Mouse (Mus musculus): Measurements from ENCODE around the gene P3h1. TPM values are rescaled to one million over a fixed set of nuclear protein-coding genes. Genes with fewer than 3 reads are reported as not detected.

P3h1 gene
- total RNA-seq (2021) = 10 to 100 TPM; 23.3 to 30.5 TPM
- long read RNA-seq, experiment 1, transcript P3h1-204 (15 exons, 3,188 nt) = major isoform, 101 of 115 reads
- long read RNA-seq, experiment 1, partial matches to known transcripts = 8 of 115 reads
- long read RNA-seq, experiment 1, other reads (novel, unspliced or antisense) = 6 of 115 reads
- long read RNA-seq, experiment 2, transcript P3h1-204 (15 exons, 3,188 nt) = major isoform, 101 of 110 reads
- long read RNA-seq, experiment 2, partial matches to known transcripts = 3 of 110 reads
- long read RNA-seq, experiment 2, other reads (novel, unspliced or antisense) = 6 of 110 reads

DNA sequence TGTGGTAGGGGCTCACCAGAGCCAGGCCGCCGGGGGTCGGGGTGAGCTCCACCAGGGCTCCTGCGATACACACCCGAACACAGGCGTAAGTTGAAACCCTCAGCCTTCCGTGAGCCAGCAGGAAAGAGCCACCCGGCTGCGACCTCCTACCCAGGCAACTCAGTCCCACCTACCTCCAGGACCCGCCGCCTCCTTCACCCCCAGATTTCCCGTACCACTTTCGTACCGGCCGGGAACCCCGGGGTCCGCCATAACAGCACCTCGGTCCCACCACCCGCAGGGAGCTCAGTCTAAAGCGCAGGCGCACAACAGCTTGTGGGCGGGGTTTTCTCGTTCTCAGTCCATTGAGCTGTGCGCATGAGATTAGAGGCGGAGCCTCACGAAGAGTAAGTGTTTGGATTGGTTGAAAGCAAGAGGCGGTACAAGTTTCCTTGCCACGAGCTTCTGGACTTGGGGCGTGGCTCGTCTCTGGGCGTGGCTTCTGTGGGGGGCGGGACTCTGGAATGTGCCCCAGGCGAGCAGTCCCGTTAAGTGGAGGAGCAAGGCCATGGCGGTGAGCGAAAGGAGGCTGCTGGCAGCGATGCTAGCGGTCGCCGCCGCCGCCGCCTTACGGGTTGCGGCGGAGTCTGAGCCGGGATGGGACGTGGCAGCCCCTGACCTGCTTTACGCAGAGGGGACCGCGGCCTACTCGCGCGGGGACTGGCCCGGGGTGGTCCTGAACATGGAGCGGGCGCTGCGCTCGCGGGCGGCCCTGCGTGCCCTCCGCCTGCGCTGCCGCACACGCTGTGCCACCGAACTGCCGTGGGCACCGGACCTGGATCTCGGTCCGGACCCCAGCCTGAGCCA is at the start of gene P3h1, which contains the start of gene AU022252:
Gene P3h1, plus strand, starts transcription at position 506 of the 846 bp plus-strand sequence.
Gene AU022252, minus strand, starts transcription at position 303 of the 846 bp plus-strand sequence.
- peak; percentile 99 for DNase-seq

DNA sequence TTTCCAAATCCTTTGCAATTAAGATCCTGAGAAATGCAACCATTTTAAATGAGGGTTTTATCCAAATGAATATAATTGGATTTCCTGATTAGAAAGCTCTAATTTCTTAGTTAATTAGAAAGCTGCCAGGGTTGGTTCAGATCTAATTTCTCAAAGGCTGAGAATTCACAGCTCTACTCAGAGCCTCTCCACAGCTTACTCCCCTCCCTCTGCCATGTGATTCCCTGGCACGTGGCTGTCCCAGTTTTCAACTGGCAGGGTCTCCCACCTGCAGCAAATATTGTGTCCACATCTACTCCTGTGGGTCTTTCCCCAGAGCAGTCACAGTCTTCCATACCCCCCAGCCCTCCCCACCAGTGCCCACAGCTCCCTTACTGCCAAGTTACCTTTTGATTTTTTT is 49.2 kb upstream of the P3h1 start:
- DNase-seq = no peak

DNA sequence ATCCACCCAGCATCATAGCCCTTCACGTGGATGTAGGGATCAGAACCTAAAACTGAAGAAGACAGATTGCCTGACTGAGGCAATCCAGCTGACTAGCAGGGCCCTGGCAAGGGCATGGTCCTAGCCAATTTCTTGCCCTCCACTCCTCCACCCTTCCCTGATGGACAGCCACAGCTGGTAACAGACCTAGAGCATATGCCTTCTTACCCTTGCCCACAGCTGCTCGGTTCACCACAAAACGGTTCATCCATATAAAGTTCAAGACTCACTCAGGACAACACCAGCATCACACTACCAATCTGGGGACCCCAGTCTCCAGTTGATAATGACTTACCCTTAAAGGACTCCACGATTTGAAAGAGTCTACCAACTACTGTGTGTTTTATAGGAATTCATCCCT is 46.9 kb upstream of the P3h1 start:
- DNase-seq = no peak

DNA sequence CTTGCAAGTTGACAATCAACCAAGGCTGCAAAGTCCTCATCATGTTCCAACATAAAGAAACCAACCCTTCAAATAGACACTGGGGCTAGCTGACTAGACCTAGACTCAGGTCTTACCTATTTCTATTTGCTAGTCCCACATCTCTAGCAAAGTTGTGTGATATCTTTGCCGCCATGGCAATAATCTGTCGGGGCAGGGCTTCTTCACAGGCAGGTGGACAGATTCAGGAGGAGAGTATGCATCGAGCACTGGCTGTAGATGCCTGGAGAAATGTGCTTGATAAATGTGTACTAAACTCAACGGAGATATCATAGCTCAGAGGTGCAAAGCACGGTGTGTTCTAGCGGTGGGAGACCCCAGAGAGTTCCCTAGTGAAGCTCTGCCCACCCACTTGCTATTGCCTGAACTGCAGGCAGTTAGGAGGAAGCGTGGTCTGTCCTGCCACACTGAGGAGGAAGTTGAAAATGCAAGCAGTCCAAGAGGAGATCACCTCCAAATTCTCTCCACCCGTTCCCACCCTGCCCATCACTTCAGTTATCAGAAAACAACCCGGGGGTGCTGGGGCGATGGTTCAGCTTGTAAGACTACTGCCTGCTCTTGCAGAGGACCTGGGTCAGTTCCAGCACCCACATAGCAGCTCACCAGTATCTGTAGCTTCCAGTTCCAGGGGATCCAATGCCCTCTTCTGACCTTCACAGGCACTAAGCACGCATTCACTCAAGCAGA is 44.5 kb upstream of the P3h1 start:
- DNase-seq = no peak

DNA sequence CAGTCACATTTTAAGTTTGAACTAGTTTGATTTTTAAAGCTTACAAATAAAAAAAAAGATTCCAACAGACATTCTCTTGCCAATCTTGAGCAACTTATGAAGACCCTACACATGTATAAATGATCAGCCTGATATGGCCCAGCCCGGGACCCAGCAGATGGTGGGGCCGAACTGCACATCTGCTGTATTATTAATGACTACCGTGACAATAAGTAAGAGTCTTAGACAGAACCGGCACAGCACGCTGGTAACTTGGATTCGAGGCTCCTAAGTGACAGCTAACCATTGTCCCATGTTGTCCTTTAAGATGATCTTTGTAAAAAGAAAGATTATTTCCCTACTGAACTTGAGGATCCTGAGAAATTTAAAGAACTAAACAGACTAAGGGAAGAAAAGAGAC is 43.3 kb upstream of the P3h1 start:
- no peak for DNase-seq

DNA sequence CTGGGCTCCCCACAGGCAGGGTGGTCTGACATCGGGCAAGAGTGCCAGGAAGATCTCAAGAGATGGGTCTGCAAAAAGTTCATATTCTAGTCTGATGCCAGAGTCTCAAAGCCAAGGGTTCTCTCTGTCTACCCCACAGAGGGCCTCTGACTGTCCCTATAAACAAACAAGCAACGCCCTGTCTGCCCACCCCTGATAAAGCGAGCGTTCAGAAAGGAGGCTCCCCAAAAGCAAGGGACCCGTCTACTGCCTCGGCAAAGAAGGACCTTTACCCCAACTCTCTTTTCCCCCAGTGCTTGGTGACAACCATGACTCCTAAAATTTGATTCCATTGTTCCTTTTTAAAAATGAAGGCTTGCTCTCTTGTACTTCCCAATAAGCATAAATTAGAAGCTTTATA is 42.9 kb upstream of the P3h1 start, which contains the start of gene Ermap:
Gene Ermap, minus strand, starts transcription at position 148 of the 400 bp plus-strand sequence.
- no peak for DNase-seq

DNA sequence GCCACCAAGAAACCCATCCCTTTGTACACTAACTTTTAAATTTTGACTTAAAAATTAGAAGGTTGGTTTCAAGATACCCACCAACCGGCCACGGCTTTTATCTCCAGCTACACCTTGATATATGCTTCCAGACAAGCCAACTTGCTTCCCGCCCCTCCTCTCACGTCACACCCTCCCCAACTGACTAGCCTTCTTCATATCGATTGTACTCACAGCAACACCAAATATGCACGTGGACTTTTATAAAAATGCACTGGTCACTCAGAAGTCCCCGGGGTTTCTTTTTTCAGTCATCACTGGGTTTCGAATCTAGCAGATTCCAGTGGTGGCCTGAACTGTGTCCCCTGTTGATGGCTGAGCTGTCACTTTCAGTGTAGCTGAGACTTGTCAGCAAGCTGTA is 42.1 kb upstream of the P3h1 start:
- no peak for DNase-seq

DNA sequence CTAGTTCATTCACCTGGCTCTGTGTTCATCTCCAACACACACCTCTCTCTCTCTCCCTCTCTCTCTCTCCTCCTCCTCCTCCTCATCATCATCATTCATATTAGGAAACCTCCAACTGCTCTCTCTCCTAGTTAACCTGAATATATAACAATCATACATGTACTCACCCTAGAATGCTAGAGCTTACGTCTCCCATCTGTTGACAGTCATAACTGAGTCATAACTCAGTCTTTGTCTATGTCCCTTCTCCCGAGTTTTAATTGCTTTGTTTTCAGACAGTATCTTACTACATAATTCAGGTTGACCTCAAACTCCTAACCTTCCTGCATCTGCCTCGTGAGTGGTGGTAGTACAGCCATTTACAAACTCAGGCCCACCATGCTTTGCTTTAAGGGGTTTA is 41.4 kb upstream of the P3h1 start:
- no peak for DNase-seq

DNA sequence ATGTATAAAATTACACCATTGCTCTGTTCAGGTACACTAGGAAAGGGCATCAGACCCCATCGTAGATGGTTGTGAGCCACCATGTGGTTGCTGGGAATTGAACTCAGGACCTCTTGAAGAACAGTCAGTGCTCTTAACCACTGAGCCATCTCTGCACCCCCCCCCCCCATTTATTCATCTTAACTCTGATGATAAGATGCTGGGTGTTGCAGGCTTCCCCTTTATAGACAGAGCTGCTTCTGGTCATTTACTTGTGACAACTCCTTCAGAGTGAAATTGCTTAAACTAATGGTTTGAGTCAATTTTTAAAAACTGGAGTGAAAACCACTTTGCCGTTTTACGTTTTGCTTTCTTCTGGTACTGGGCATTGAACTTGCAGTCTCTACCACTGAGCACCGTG is 40.0 kb upstream of the P3h1 start:
- DNase-seq = no peak

DNA sequence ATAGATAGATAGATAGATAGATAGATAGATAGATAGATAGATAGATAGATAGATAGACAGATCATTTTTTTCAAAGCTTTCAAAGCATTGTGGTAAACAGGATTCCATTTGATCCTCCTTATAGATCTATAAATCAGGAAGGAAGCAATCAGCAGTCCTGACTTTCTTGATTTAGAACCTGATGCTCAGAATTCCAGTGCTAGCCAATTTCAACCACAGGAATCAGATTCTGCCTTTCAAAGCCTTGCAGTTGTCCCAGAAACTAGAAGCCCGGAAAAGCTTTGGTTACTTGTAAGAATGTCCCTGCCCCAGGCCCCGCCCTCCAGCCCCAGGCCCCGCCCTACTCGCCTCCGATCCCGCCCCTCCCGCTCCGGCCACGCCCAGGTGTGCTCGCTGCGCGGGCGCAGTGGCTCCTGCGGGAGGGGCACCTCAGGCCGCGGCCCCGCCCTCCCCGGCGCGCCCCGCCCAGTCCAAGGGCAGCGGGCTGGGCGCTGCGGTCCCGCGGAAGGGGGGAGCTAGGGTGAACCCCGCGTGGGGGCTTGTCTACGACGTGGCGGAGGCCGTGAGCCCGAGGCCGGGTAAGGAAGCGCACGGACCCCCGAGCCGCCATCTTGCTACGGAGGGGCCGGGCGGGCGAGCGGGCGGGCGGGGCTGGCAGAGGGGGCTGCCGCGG is 37.7 kb upstream of the P3h1 start, which contains the start of gene Svbp:
Gene Svbp, plus strand, starts transcription at position 398 of the 673 bp plus-strand sequence.
- peak; percentile 97 for DNase-seq

DNA sequence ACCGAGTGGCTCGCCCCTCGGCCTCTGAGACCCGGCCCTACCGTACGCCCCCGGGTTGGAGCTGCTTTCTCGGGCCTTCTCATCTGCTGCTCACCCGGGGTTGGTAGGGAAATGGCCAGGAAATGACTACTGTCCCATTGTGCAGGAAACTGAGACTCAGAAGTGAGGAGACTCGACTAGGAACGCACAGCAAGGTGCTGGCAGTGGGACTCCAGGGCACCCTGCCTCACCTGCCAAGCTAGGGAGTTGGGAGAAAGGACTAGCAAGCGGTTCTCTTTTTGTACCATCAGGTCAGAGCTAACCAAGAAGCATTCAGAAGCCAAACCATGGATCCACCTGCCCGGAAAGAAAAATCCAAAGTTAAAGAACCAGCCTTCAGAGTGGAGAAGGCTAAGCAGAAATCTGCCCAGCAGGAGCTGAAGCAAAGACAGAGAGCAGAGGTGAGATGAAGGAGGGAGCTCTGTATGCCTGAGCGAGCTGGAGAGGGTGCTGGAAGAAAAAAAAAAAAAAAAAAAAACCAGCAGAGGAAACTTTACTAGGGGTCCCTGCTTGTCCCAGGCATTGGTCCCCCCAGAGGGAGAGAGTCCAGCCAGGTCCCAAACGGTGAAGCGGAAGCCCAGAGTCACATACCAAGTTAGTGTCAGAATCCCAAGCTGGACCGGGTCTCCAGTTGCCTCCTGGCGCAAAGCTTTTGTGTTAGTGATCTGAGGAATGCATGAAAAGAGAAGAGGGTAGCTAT is 37.0 kb upstream of the P3h1 start:
- no peak for DNase-seq

DNA sequence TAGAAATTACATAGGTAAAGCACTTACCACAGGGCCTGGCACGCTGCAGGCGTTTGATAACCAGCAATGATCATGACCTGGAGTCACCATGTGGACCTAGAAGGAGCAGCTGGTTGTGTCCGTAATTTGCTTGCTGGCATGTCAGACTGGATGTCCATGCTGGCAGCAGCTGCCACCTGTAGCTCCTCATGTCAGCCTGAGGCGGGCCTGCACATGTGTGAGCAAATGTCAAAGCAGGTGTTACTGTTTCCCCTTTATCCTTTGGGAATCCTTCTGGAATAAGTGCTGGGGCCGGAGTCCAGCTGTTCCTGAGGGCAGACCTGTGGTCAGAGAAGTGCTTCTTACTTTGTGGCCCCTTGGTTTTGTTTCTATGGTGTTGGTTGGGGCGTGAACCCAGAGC is 34.6 kb upstream of the P3h1 start:
- DNase-seq = no peak

DNA sequence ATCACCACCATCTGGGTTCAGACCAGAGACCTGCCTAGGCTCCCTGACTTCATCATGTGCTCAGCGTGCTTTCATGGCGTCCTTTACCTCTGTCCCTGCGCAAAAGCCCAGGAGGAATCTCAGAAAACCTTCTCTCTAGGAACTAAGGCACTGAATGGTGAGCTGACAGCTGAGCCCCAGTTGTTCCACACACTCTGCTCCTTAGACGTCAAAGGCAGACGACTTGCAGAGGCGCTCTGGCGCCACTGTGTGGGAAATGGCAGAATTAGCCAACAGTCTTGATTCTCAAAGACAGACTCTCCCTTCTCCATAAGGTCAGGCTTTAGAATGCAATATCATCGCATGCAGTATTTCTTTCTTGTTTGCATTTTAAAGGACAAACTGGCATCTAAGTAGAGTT is 28.0 kb upstream of the P3h1 start:
- DNase-seq = peak; percentile 66

DNA sequence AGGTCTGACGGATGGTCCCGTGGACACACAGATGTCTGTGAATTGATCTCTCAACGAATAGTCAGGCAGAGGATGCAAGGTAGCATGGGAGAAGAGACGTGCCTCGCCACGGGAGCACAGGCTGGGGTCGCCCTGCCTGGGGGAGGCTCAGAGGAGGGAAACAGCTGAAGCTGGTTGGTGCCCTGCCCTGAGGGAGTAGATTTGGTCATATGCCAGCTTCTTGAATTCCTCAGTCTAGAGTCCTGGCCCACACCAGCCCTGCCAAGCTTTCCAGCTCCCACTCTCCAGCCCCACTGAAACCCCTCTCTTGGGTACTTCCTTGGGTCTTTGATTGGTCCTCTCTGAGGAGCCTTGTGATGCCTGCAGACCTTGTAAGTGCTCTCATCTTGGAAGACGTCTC is 16.0 kb upstream of the P3h1 start:
- DNase-seq = no peak

DNA sequence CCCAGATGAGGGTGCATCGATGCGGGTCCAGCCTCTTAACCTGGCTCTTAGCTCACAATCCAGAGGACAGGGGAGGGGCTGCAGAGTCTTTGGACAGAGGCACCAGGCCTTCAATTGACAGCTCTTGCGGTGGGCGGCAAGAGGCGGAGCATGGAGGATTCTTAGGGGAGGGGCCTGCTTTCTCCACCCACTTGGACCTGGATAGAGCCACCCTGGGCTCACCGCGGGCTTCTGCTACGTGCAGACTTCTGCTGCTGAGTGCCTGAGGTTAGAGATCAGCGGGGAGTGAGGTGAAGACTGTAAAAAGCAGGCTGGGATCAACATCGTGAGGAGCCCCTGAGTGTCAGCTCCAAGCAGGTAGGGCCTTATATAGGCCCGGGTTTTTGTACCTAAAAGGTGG is 14.5 kb upstream of the P3h1 start, which contains the start of gene Tmem269:
Gene Tmem269, minus strand, starts transcription at position 49 of the 400 bp plus-strand sequence.
- DNase-seq = no peak

DNA sequence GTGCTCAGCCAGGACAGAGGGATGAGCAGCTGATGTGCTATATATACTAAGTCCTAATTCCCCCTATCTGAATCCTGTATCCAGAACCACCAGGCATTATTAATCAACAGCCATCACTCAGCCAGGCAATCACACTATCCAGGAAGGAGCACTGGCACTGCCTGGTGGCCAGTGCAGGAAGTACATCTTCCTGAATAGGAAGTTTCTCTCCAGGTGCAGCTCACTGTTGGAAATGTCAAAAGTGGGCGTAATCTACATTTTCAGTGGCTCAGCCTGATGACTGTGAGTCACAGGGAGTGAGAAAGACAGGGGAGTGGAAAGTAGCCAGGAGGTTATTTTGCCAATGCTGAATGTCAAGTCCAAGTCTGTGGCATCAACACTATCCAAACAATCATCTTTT is 9.0 kb upstream of the P3h1 start:
- no peak for DNase-seq

DNA sequence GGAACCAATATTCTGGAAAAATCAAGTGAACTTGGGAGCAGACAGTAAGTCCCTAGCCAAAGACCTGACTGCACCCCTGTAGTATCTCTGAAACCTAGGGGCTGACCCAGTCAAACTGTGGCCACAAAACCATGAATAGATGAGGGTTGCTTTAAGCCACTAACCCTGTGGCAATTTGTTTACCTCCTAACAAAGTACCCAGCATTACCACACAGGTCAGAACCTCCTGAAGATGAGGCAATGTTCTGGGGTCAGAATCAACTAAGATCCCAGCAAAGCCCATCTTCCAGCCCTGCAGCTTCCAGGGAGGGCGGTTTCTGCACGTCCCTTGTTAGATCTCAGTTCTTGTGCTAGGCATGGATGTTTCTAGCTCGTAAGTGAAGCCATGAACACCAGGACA is 8.2 kb upstream of the P3h1 start:
- DNase-seq = no peak

DNA sequence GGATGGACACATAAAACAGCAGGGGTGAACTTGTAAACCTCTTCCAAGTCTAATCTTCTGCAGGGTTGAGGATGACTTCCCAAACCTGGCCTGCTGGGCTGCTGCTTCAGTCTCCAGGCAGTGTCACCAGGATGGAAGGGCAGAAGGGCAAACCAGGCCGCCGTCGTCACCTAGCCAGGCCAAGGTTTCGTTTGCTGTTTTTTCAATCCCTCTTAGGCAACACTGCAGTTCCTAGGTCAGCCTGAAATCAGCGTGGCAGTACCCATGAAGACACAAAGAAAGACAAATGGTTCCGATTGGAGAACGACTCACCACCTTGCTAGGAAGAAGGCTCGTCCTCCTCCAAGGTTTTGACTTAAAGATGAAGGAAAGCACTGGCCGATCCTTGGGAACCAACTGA is 7.0 kb upstream of the P3h1 start:
- no peak for DNase-seq

DNA sequence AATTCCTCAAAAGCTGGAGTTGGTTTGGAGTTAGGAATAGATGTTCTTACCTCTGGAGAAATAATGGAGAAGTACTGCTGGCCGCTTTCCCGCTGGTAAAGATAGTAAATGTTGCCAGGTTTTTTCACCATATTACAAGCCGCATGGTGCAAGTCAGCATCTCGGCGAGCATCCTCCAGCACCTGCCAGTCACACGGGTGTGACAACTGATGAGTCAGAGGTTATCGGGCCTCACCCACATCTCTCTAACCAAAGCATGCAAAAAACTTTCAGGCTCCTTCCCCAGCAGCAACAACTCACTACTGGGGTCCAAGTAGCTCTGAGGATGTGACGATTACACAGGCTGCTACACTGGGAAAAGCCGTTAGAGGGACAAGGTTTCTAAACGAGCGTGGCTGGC is 6.0 kb upstream of the P3h1 start:
- no peak for DNase-seq

DNA sequence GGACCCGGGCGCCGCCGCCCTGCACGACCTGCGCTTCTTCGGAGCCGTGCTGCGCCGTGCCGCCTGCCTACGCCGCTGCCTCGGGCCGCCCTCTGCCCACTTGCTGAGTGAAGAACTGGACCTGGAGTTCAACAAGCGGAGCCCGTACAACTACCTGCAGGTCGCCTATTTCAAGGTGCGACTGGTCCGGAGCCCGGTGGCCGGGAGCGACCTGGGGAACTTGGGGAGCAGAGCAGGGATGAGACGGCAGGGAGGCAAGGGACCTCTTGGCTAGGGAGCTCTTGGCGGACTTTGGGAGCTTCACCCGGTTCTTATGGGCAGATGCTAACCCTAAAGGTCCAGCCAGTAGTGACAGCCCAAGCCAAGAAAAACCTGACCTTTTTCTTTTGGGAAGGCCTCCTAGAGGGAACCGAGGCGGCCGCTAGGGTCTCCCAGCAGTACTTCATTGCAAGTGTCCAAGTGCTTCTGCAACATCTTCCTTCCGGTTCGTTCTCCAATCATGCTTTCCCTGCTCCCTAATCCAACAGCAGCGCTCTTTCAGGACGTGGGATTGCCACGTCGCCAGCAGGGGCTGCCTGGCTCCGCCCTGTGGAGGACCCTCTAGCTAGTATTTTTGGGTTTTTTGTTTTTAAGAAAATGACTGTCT is 664 bp downstream of the P3h1 start:
- DNase-seq = peak; percentile 30

DNA sequence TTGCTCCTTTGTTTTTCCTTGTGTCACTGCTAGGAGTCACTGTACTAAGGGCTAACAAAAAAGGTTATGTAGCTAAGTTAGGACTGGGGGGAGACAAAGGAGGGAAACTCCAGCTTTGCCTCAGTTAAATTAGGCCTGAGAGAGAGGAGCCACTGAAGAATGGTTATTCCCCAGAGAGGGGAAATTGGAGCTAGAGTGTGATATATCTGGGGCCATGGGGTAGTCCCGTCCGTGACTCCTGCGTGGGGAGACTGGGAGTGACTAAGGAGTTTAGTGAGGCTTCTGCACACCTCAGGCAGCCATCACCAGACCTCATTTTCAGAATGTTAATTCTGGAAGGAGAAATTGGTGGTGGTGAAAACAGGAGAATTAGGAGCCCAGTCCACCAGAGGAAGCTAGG is 1.6 kb downstream of the P3h1 start:
- no peak for DNase-seq
